Mouse (Mus musculus): ENCODE measurements around the gene Relt. TPM values are rescaled to one million over a fixed set of nuclear protein-coding genes. Genes with fewer than 3 reads are reported as not detected.

Gene Relt
- polyA plus RNA-seq, 1 experiment from 2014 or later = 5.0 TPM

DNA sequence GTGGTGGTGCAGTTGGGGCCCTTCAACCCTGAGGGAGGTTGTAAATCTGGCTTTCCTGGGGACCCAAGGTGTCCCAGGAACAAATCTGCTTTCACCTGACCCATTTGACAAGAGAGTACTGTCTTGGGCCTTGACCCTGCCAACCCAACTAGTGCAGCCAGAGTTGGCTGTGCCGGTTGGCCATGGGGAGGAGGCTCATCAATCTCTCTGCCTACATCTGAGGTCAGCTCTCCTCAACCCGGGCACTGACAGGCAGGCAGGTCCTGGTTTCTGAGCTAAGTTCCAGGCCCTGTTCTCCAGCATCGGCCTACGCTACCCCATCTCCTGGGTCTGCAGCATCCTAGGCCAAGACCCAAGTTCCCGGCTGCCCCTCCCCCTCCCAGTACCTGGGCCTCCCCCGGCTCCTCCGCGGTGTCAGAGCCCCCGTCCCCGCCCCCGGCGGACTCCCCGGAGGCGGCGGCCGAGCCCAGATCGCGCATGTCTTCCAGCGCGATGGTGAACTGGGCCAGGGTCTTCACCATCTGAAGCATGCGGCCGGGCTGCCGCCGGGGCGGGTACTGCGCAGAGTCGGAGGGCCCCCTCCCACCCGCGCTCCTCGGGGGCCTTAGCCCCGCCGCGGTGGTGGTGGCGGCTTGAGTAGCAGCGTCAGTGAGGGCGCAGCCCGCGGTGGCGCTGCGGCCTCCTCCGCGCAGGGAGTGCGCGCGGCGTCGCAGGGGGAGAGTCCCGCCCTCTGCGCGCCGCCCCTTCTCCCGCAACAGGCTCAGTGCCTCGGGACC is 31.0 kb upstream of the Relt start:
- Histone ChIP-seq H3K27me3 (ENCODE audit: poor library complexity, severe bottlenecking) (no peaks in the 10 kb centered on the region), H3K27ac (peak overlapping the region; percentile 86), H3K4me3 (peak overlapping the region; percentile 70), H3K4me1 (peaks cover 34% of the 10 kb centered on the region), H3K9me3 (no peaks in the 10 kb centered on the region), H3K36me3 (replicated peaks) (peaks cover 33% of the 10 kb centered on the region)
- WGBS = 4% methylated on average over 53 of the region's 53 CpGs
- DNase-seq (ENCODE audit: extremely low spot score, low spot score) = peak; percentile 28

DNA sequence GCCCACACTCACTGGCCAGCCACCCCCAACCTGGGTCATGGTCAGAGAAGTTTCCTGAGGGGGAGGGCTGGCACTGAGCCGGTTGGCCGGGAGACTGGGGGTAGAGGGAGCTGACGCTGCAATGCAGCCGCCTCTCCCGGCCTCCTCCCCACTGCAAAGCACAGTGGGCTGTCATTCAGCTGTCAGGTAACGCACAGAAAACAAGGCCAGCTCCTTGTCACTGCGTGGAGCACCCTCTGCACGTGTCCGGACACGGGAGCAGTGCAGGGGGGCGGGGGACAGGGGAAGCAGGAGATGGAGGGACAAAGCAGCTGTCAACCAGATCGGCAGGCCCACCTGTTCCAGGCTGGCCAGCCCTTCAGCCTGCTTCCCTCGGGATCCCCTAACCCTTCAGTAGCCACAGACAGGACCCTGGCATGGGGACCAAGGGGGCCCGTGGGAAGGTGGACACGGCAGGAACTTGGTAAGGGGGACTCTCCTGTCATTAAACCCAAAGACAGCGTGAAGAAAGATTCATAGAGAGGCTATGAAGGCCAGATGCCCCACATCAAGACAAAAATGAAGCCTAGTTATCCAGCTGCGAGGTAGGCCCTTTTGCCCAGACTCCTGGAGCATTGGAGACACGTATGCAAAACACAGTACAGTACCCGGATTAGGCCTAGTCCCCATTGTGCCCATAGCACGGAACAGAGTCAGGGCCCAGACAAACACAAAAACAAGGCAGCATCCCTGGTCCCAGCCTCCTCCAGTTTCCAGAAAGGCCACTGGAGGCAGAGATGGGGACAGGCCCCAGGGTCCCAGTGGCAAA is 30.2 kb upstream of the Relt start:
- Histone ChIP-seq H3K36me3 (replicated peaks) (peaks cover 40% of the 10 kb centered on the region), H3K27me3 (ENCODE audit: poor library complexity, severe bottlenecking) (no peaks in the 10 kb centered on the region), H3K9me3 (no peaks in the 10 kb centered on the region), H3K27ac (peak overlapping the region; percentile 86), H3K4me1 (peaks cover 34% of the 10 kb centered on the region), H3K4me3 (peak overlapping the region; percentile 70)
- DNase-seq (ENCODE audit: extremely low spot score, low spot score) = no peak
- WGBS = 67% methylated on average over 20 of the region's 20 CpGs

DNA sequence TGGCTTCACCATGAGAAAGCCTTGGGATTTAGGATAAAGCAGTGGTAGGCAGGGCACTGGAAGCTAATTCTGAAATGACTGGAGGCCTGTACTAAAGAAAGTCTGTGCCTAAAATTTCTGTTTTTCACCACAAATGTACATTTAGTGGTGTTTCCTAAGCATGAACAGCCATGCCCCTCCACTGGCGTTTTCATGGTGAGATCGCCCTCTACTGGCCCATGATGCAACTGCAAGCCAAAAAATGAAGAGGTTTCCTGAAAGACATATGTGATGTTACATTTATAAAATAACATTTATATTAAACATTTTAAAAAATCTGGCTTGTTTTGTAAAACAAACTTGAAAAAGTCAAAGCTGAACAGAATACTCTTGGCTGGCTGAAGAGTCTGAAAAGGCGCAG is 23.3 kb upstream of the Relt start:
- Histone ChIP-seq H3K9me3 (no peaks in the 10 kb centered on the region), H3K27me3 (ENCODE audit: poor library complexity, severe bottlenecking) (no peaks in the 10 kb centered on the region), H3K4me1 (0 out of 2 replicates have a peak, but pooled peaks cover 2% of the 10 kb centered on the region), H3K4me3 (no peak overlapping the region), H3K36me3 (replicated peaks) (peaks cover 81% of the 10 kb centered on the region), H3K27ac (no peak overlapping the region)
- DNase-seq (ENCODE audit: extremely low spot score, low spot score) = peak; percentile 59
- WGBS = 33% methylated on average over 3 of the region's 3 CpGs

DNA sequence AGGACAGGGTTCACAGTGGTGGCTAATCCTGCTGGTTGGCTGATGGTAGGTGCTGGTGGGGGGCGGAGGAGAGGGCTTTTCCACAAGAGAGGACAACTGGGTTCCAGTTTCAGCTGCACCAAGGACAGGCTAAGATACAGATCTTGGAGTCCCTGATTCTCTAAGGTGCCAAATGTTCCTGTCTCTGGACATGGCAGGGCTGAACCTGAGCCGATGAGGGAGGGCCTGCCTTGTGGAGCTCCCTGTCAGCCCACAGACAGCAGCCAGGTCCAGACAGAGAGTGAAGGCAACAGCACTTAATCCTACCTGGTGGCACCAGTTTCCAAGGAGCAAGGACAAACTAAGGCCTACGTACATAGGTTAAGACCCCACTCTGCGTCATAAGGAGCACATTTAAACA is 21.2 kb upstream of the Relt start:
- WGBS = 95% methylated on average over 4 of the region's 4 CpGs
- peaks cover 88% of the 10 kb centered on the region for H3K36me3 ChIP-seq (replicated peaks)
- no peak overlapping the region for H3K27ac ChIP-seq
- no peaks in the 10 kb centered on the region for H3K27me3 ChIP-seq (ENCODE audit: poor library complexity, severe bottlenecking)
- H3K4me3 ChIP-seq = no peak overlapping the region
- H3K4me1 ChIP-seq = peaks cover 6% of the 10 kb centered on the region
- DNase-seq (ENCODE audit: extremely low spot score, low spot score) = no peak
- H3K9me3 ChIP-seq = no peaks in the 10 kb centered on the region

DNA sequence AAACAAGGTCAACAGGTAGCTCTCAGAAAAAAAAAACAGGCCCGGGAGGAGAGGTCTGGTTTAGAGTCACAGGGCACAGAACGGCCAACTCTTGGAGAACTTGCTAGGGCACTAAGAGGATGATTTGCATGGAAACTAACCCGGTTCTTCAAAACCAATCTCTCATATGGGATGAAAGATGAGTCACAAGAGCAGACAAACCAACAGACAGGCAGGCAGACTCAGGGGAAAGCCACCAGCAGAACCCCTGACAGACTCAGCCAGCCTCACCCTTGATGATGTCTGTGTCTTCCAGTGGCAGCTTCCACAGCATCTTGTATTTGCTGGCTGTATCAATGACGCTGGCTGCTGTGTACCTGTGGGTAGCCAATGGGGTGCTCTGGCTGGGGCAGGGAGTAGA is 18.7 kb upstream of the Relt start:
- Histone ChIP-seq H3K27ac (no peak overlapping the region), H3K36me3 (replicated peaks) (peaks cover 90% of the 10 kb centered on the region), H3K27me3 (ENCODE audit: poor library complexity, severe bottlenecking) (no peaks in the 10 kb centered on the region), H3K4me1 (peaks cover 9% of the 10 kb centered on the region), H3K4me3 (no peak overlapping the region), H3K9me3 (no peaks in the 10 kb centered on the region)
- DNase-seq (ENCODE audit: extremely low spot score, low spot score) = no peak
- WGBS = 94% methylated on average over 4 of the region's 4 CpGs

DNA sequence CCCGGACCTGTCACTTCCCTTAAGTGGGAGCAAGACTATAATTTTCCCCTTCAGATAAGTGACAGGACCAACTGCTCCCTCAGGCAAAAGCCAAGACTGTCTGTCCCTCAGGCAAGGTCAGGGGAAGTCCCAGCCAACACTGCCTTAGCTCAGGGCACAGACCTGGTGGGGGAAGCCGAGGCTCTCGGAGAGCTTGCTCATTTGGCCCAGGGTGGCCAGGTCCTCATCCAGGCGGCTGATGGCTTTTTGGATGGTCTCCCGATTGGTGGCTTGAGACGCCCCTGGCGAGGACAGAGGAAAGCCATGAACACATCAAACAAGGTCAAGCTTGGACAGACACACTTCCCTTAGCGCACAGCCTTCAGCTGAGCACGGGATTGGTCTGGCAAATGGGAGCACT is 18.3 kb upstream of the Relt start:
- Histone ChIP-seq H3K27me3 (ENCODE audit: poor library complexity, severe bottlenecking) (no peaks in the 10 kb centered on the region), H3K9me3 (no peaks in the 10 kb centered on the region), H3K27ac (no peak overlapping the region), H3K4me1 (peaks cover 9% of the 10 kb centered on the region), H3K4me3 (no peak overlapping the region), H3K36me3 (replicated peaks) (peaks cover 95% of the 10 kb centered on the region)
- 89% methylated on average over 9 of the region's 9 CpGs for WGBS
- no peak for DNase-seq (ENCODE audit: extremely low spot score, low spot score)

DNA sequence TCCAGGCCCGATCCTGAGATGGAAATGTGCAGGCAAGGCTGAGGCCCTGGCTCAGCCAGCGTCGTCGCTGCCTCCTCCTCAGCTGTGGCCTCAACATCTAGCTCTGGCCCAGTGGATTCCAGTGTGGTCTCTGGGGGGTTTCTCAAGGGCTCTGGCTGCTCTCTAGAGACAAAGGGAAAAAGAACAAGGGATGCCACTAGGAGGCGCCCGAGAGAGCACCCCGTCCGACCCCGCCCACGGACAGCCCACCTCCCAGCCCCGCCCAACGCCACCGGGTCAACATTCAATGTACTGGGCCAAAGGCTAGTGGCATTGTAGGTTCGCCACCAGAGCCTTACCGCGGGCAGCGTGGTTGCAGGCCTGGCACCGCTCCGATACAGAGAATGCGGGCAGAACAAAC is 16.3 kb upstream of the Relt start:
- peak overlapping the region; percentile 84 for H3K27ac ChIP-seq
- 18% methylated on average over 20 of the region's 20 CpGs for WGBS
- peaks cover 100% of the 10 kb centered on the region for H3K36me3 ChIP-seq (replicated peaks)

DNA sequence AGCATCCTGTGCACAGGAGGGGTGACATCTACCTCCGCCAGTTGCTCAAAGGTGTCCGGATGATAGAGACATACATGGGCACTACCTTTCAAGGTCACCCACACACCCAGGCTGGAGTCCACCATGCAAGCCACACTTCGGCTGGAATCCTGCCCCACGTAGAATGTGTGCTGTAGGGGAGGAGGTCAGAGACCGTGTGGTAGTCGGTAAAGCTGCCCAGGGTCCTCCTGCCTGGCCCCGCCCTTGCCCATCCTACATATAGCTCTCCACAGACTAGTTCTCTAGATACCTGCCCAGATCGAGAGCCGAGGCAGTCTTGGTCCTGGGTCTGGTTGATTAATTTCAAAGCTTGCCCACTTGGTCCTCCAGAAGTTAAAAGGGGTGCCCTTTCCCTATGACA is 13.5 kb upstream of the Relt start:
- H3K27ac ChIP-seq = peak overlapping the region; percentile 13; the same call in 1 of the 2 replicates
- H3K9me3 ChIP-seq = no peaks in the 10 kb centered on the region
- WGBS = 92% methylated on average over 9 of the region's 9 CpGs
- H3K36me3 ChIP-seq (replicated peaks) = peaks cover 100% of the 10 kb centered on the region
- no peak for DNase-seq (ENCODE audit: extremely low spot score, low spot score)
- H3K4me3 ChIP-seq = no peak overlapping the region
- no peaks in the 10 kb centered on the region for H3K27me3 ChIP-seq (ENCODE audit: poor library complexity, severe bottlenecking)
- H3K4me1 ChIP-seq = peaks cover 9% of the 10 kb centered on the region

More for the DNA sequence above, 16.3 kb upstream of the Relt start:
- Histone ChIP-seq H3K4me3 (peak overlapping the region; percentile 22; the same call in 1 of the 2 replicates), H3K27me3 (ENCODE audit: poor library complexity, severe bottlenecking) (no peaks in the 10 kb centered on the region), H3K9me3 (no peaks in the 10 kb centered on the region), H3K4me1 (peaks cover 9% of the 10 kb centered on the region)
- DNase-seq (ENCODE audit: extremely low spot score, low spot score) = peak; percentile 79

DNA sequence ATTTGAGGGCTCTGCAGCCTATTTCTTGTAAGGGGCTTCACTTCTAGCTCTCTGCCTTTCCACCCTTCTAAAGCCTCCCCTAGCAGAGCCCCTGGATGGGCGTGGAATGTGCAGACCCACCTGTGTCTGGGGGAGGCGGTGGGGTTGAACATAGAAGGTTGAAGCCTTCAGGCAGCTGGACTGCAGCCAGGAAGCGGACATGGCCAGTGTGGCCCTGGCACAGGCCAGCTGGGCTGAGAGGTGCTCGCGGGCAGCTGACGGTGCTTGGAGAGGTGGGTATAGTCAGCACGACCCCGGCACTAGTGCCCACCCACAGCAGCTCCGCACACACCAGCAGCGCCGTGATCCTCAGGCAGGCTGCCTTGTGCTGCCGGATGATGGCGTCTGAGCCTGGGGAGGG is 13.0 kb upstream of the Relt start:
- no peak for DNase-seq (ENCODE audit: extremely low spot score, low spot score)
- no peaks in the 10 kb centered on the region for H3K9me3 ChIP-seq
- WGBS = 95% methylated on average over 13 of the region's 13 CpGs
- H3K4me3 ChIP-seq = no peak overlapping the region
- peaks cover 9% of the 10 kb centered on the region for H3K4me1 ChIP-seq
- peaks cover 100% of the 10 kb centered on the region for H3K36me3 ChIP-seq (replicated peaks)
- H3K27me3 ChIP-seq (ENCODE audit: poor library complexity, severe bottlenecking) = no peaks in the 10 kb centered on the region
- H3K27ac ChIP-seq = peak overlapping the region; percentile 13; the same call in 1 of the 2 replicates

DNA sequence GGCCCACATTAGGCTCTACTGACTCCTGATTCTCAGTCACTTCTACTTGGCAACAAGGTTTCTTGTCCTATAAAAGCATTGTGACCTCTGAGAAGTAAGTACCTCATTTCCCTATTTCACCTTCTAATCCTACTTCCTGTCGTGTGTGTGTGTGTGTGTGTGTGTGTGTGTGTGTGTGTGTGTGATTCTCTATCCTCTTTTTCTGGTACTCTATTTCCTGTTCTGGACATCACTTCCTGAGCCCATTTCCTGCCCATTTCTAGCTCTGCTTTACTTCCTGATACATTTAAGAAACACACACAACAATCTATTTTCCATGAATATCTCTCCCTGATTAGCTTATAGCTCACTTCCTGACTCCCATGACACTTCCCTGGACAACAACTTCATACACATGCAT is 12.6 kb upstream of the Relt start:
- 73% methylated on average over 1 of the region's 1 CpGs for WGBS
- H3K4me3 ChIP-seq = no peak overlapping the region
- peaks cover 9% of the 10 kb centered on the region for H3K4me1 ChIP-seq
- H3K27ac ChIP-seq = no peak overlapping the region
- no peaks in the 10 kb centered on the region for H3K9me3 ChIP-seq
- no peaks in the 10 kb centered on the region for H3K27me3 ChIP-seq (ENCODE audit: poor library complexity, severe bottlenecking)
- H3K36me3 ChIP-seq (replicated peaks) = peaks cover 96% of the 10 kb centered on the region
- DNase-seq (ENCODE audit: extremely low spot score, low spot score) = no peak

DNA sequence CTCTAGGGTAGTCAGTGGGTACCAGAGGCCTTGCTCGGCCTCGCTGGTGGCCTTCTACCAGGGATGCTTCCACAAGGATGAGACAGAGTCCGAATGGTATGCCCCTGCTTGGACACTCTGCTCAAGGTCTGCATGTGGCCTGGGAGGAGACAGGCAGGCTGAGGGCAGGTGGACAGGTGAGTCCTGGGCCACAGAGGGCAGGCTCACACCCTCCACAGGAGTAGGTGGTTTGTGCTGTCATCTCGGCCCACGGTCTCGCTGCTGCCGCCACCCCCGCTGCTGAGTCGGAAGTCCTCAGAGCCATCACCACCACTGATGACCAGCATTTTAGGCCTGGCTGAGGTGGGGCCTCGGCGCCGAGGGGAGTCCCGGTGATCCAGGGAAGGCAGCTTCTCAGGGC is 10.0 kb upstream of the Relt start:
- H3K36me3 ChIP-seq (replicated peaks) = peaks cover 69% of the 10 kb centered on the region

DNA sequence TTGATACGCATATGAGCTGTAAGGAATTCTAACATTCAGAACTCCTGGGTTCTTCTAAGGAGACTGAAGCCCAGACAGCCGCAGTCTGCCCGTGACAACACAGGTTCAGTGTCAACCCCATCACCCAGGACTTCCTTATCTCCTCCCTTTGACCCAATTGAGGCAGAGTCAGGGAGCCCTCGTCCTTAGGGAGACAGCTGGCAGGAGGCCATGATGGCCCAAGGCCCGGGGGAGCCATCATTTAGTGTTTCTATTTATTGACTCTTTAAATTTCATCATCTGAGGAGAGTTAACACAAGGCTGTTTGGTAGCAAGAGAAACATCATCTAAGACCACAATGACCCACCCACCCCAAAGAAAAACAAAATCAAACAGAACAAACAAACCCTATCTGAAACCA is 8.6 kb upstream of the Relt start:
- Histone ChIP-seq H3K27me3 (ENCODE audit: poor library complexity, severe bottlenecking) (no peaks in the 10 kb centered on the region), H3K4me1 (peaks cover 10% of the 10 kb centered on the region; the same call in 1 of the 2 replicates), H3K4me3 (no peak overlapping the region), H3K36me3 (replicated peaks) (peaks cover 56% of the 10 kb centered on the region), H3K27ac (no peak overlapping the region), H3K9me3 (no peaks in the 10 kb centered on the region)
- no peak for DNase-seq (ENCODE audit: extremely low spot score, low spot score)
- WGBS = 88% methylated on average over 5 of the region's 5 CpGs

More for the DNA sequence above, 10.0 kb upstream of the Relt start:
- 95% methylated on average over 13 of the region's 13 CpGs for WGBS
- no peak for DNase-seq (ENCODE audit: extremely low spot score, low spot score)
- no peak overlapping the region for H3K4me3 ChIP-seq
- no peak overlapping the region for H3K27ac ChIP-seq
- H3K27me3 ChIP-seq (ENCODE audit: poor library complexity, severe bottlenecking) = no peaks in the 10 kb centered on the region
- no peaks in the 10 kb centered on the region for H3K9me3 ChIP-seq
- H3K4me1 ChIP-seq = peaks cover 7% of the 10 kb centered on the region; the same call in 1 of the 2 replicates

DNA sequence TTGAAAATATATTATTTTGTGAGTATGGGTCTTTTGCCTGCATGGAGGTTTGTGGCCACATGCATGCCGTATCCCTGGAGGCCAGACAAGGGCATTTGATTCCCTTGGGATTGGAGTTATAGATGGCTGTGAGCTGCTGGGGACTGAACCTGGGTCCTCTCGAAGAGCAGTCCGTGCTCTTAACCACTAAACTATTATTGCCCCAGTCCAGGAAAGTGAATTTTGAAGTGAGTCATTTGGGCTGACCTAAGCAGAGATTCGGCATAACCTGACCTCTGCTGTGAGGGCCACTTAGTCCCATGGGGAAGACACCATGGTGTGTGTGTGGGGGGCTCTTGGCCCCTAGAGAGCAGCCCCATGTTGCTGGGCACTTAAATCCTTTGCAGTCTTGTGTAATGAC is 8.1 kb upstream of the Relt start:
- Histone ChIP-seq H3K27me3 (ENCODE audit: poor library complexity, severe bottlenecking) (no peaks in the 10 kb centered on the region), H3K36me3 (replicated peaks) (peaks cover 51% of the 10 kb centered on the region), H3K27ac (no peak overlapping the region), H3K4me1 (peaks cover 10% of the 10 kb centered on the region; the same call in 1 of the 2 replicates), H3K4me3 (no peak overlapping the region), H3K9me3 (no peaks in the 10 kb centered on the region)
- no peak for DNase-seq (ENCODE audit: extremely low spot score, low spot score)
- 93% methylated on average over 4 of the region's 4 CpGs for WGBS
